ENCODE assay signal across 8 mouse cellular contexts in the genomic region with DNA sequence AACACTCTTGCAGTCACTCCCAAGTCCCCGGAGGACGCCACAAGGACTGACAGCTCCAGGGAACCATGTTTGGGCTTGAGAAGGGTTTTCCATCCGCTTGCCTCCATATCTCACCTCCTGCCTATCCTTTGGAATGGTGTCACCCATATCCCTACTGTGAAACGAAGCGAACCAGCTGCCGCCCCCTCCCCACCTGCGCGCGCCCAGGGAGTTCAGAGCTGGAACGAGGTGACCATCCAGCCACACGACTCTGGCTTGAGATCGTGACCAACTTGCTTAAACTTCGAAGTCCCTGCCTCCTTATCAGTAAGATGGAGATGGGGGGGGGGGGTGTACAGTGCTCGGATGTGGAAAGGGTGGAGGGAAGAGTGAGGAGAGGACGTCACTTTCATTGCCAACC. TPM values are rescaled to one million over a fixed set of nuclear protein-coding genes. Genes with fewer than 3 reads are reported as not detected.
DNase-seq lines count a peak whose midpoint lies in the region; ATAC-seq and TF ChIP-seq lines count a peak whose summit lies in the region.

No protein-coding gene starts in this region.

- no peak for TF ChIP-seq POLR2A in small intestine, adult 2 months (IDR thresholded peaks at IDR 0.05; ENCODE audit: low read depth, low read length)

- ATAC-seq in lung, postnatal 0 days = no peak
- no peak for ATAC-seq in forebrain, embryonic 15.5 days (replicated peaks)
- ATAC-seq in limb, embryonic 13.5 days (ENCODE audit: low FRiP score, low read depth) = no peak

- H3K4me3 ChIP-seq in lung, postnatal 0 days (ENCODE audit: low read depth, low read length) = peak overlapping the region; percentile 17
- H3K4me3 ChIP-seq in forebrain, embryonic 15.5 days = peak overlapping the region; percentile 38
- peak overlapping the region; percentile 54 for H3K4me3 ChIP-seq in limb, embryonic 13.5 days
- peak overlapping the region; percentile 14 for H3K4me3 ChIP-seq in small intestine, adult 2 months (ENCODE audit: low read depth, low read length)

- H3K9ac ChIP-seq in lung, postnatal 0 days (replicated peaks; ENCODE audit: low read depth) = no peak overlapping the region
- 0 out of 2 replicates have a peak overlapping the region, but pooled peaks have one; percentile 24 for H3K9ac ChIP-seq in forebrain, embryonic 15.5 days (replicated peaks)
- peak overlapping the region; percentile 43; the same call in 1 of the 2 replicates for H3K9ac ChIP-seq in limb, embryonic 13.5 days

- H3K27me3 ChIP-seq in lung, postnatal 0 days (replicated peaks; ENCODE audit: insufficient read depth, low read length) = peaks cover 57% of the 10 kb centered on the region
- H3K27me3 ChIP-seq in forebrain, embryonic 15.5 days = peaks cover 71% of the 10 kb centered on the region
- peaks cover 96% of the 10 kb centered on the region for H3K27me3 ChIP-seq in limb, embryonic 13.5 days
- peaks cover 60% of the 10 kb centered on the region for H3K27me3 ChIP-seq in small intestine, adult 2 months (ENCODE audit: control insufficient read depth, insufficient read depth, low read length)

- no peak for TF ChIP-seq EP300 in lung, postnatal 0 days (IDR thresholded peaks at IDR 0.05)

- H3K36me3 ChIP-seq in lung, postnatal 0 days (ENCODE audit: insufficient read depth, low read length) = no peaks in the 10 kb centered on the region
- no peaks in the 10 kb centered on the region for H3K36me3 ChIP-seq in forebrain, embryonic 15.5 days
- no peaks in the 10 kb centered on the region for H3K36me3 ChIP-seq in limb, embryonic 13.5 days
- H3K36me3 ChIP-seq in small intestine, adult 2 months (ENCODE audit: control insufficient read depth, insufficient read depth, low read length) = no peaks in the 10 kb centered on the region

- WGBS in lung, postnatal 0 days = under 1% methylated on average over 15 of the region's 15 CpGs
- 2% methylated on average over 15 of the region's 15 CpGs for WGBS in forebrain, embryonic 15.5 days
- WGBS in limb, embryonic 13.5 days = under 1% methylated on average over 15 of the region's 15 CpGs
- 5% methylated on average over 15 of the region's 15 CpGs for WGBS in small intestine, adult 2 months

- no peaks in the 10 kb centered on the region for H3K9me3 ChIP-seq in lung, postnatal 0 days (ENCODE audit: low read length)
- no peaks in the 10 kb centered on the region for H3K9me3 ChIP-seq in forebrain, embryonic 15.5 days
- no peaks in the 10 kb centered on the region for H3K9me3 ChIP-seq in limb, embryonic 13.5 days

- peaks cover 17% of the 10 kb centered on the region for H3K4me1 ChIP-seq in lung, postnatal 0 days (ENCODE audit: insufficient read depth, low read depth, low read length)
- H3K4me1 ChIP-seq in forebrain, embryonic 15.5 days = peaks cover 31% of the 10 kb centered on the region
- H3K4me1 ChIP-seq in limb, embryonic 13.5 days = peaks cover 83% of the 10 kb centered on the region
- peaks cover 14% of the 10 kb centered on the region for H3K4me1 ChIP-seq in small intestine, adult 2 months (ENCODE audit: control insufficient read depth, insufficient read depth, insufficient read length, low read length)

- no peak overlapping the region for H3K27ac ChIP-seq in lung, postnatal 0 days (ENCODE audit: low read length)
- no peak overlapping the region for H3K27ac ChIP-seq in forebrain, embryonic 15.5 days (replicated peaks)
- no peak overlapping the region for H3K27ac ChIP-seq in limb, embryonic 13.5 days
- H3K27ac ChIP-seq in small intestine, adult 2 months (ENCODE audit: insufficient read depth, low read depth, low read length) = no peak overlapping the region

- DNase-seq in lung, postnatal 0 days (ENCODE audit: low spot score) = no peak
- no peak for DNase-seq in lung, postnatal 36 days
- no peak for DNase-seq in spleen, postnatal 14 days (ENCODE audit: low spot score in 2 of 2)
- no peak for DNase-seq in right cerebral cortex, postnatal 14 days
- DNase-seq in adrenal gland, adult 2 months = no peak

- TF ChIP-seq CTCF in lung, postnatal 0 days (IDR thresholded peaks at IDR 0.05) = no peak
- TF ChIP-seq CTCF in small intestine, adult 2 months (IDR thresholded peaks at IDR 0.05; ENCODE audit: extremely low read depth, insufficient read length, insufficient replicate concordance, low read depth, low read length) = no peak

- H3K4me2 ChIP-seq in lung, postnatal 0 days (replicated peaks; ENCODE audit: low read depth, low read length) = peak overlapping the region; percentile 33
- H3K4me2 ChIP-seq in forebrain, embryonic 15.5 days (replicated peaks) = peak overlapping the region; percentile 50
- H3K4me2 ChIP-seq in limb, embryonic 13.5 days (replicated peaks) = peak overlapping the region; percentile 85

RNA-seq across cellular contexts. Expression of a gene that starts 1.9 kb away (rescaled TPM):
- 0.43 and 0.50 TPM in 2 replicates for polyA plus RNA-seq in lung, postnatal 0 days (2015; fragmentation: Nextera tagmentation; extraction: Ambion mirVana)
- 6.1 and 7.9 TPM in 2 replicates for polyA plus RNA-seq in forebrain, embryonic 15.5 days (2015; fragmentation: Nextera tagmentation; extraction: Ambion mirVana)
- polyA plus RNA-seq in limb, embryonic 13.5 days (2015; fragmentation: Nextera tagmentation; extraction: Ambion mirVana) = 29.4 and 34.5 TPM in 2 replicates
- polyA plus RNA-seq in small intestine, adult 2 months (2012; rRNA removed) = 4.8 and 6.5 TPM in 2 replicates
- total RNA-seq in adrenal gland, adult 2 months (2021) = 1 to 10 TPM; 2.6 to 5.7 TPM
- polyA plus RNA-seq in adrenal gland, adult 2 months (2012; rRNA removed) = 8.0 and 14.2 TPM in 2 replicates

Comparison
In these comparisons a context has a peak if more than half of its experiments do, and no peak if none do; other contexts are left out.
1. H3K4me2 ChIP-seq: peak in every context shown above with its lines; median percentile 85 in limb, embryonic 13.5 days; 50 in forebrain, embryonic 15.5 days; 33 in lung, postnatal 0 days.